Mouse (Mus musculus) thymus, adult 2 months (tissue): ENCODE measurements around the gene B4galt2. TPM values are rescaled to one million over a fixed set of nuclear protein-coding genes. Genes with fewer than 3 reads are reported as not detected.

Experiments used
- DNase-seq: peaks from one replicate; pipeline ENCODE4 v3.0.0; 2021
- H3K27ac ChIP-seq: fragments of 200-500 bp; 2 replicates; pipeline ENCODE4 v1.5.1; 2012; ENCODE audit warnings: low read length, control low read depth; ENCODE audit not compliant: control insufficient read depth, insufficient read depth
- H3K27me3 ChIP-seq: fragments of 200-500 bp; 2 replicates; pipeline ENCODE4 v1.6.1; 2012; ENCODE audit warnings: mild to moderate bottlenecking, low read length, moderate library complexity, mixed read lengths; ENCODE audit not compliant: control insufficient read depth, insufficient read depth
- H3K36me3 ChIP-seq: fragments of 200-500 bp; 2 replicates; pipeline ENCODE4 v1.6.1; 2012; ENCODE audit warnings: mild to moderate bottlenecking, low read length, moderate library complexity; ENCODE audit not compliant: control insufficient read depth, insufficient read depth
- H3K4me1 ChIP-seq: fragments of 200-500 bp; replicated peaks from 2 replicates; pipeline ENCODE4 v1.6.1; 2012; ENCODE audit warnings: low read length; ENCODE audit not compliant: control insufficient read depth, insufficient read depth
- H3K4me3 ChIP-seq: fragments of 200-500 bp; 2 replicates; pipeline ENCODE4 v1.5.1; 2012; ENCODE audit warnings: mild to moderate bottlenecking, low read length, control low read depth, moderate library complexity; ENCODE audit not compliant: control insufficient read depth, insufficient read depth
- CTCF ChIP-seq: fragments of 200-500 bp; IDR thresholded peaks from 2 replicates; pipeline ENCODE4 v1.5.1; 2012; ENCODE audit warnings: mild to moderate bottlenecking, control low read depth, low read length, moderate library complexity, borderline replicate concordance; ENCODE audit not compliant: control insufficient read depth, poor library complexity, insufficient read depth; ENCODE audit errors: extremely low read depth
- POLR2A ChIP-seq: fragments of 200-500 bp; IDR thresholded peaks from 2 replicates; pipeline ENCODE4 v1.6.1; 2012; ENCODE audit warnings: mild to moderate bottlenecking, low read length, control low read depth, moderate library complexity; ENCODE audit not compliant: control insufficient read depth, poor library complexity, insufficient read depth; ENCODE audit errors: extremely low read depth
- WGBS: fragments of 180-500 bp; shearing (Covaris S2); methylation state at CpG from one replicate; pipeline ENCODE4 v1.1.7; 2018; 5-methylcytosine and 5-hydroxymethylcytosine counted together
- polyA plus RNA-seq: library from polyadenylated mRNA; depleted of rRNA; stranded (reverse); fragments of >200 nt; gene quantifications from 2 replicates; pipeline ENCODE4 v1.2.3, GENCODE M21; 2012

The B4galt2 gene
- polyA plus RNA-seq, 1 experiment = 3.7 TPM

- Histone ChIP-seq H3K27me3 (peaks cover 11% of the 10 kb centered on the region; the same call in 1 of the 2 replicates), H3K36me3 (no peaks in the 10 kb centered on the region), H3K27ac (no peak overlapping the region), H3K4me3 (no peak overlapping the region), H3K4me1 (peaks cover 3% of the 10 kb centered on the region; the same call in 1 of the 2 replicates)
- TF ChIP-seq CTCF (no peak), POLR2A (no peak)
- DNase-seq = no peak
- 61% methylated on average over 5 of the region's 6 CpGs for WGBS
Measured at GRCm38 (mm10) chr4:117924916-117925315, 41.6 kb upstream of the B4galt2 start.

DNA sequence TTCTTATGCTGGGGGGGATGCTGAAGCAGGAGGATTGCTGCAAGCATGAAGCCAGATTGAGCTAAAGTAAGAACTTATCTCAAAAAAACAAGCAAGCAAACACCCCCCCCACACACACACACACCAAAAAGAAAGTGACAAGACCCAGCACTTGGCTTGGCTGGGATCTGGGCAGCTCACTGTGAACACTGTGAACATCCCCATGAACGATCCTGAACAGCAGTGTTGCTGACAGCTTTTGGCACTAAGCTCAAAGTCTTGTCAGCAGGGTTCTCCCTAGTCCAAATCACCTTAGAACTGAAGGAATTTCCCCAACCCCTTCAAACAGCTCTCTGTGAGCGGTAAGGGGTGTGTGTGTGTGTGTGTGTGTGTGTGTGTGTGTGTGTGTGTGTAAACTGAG is 40.2 kb upstream of the B4galt2 start:
- Histone ChIP-seq H3K27me3 (no peaks in the 10 kb centered on the region; the same call in 1 of the 2 replicates), H3K36me3 (no peaks in the 10 kb centered on the region), H3K27ac (no peak overlapping the region), H3K4me1 (peaks cover 3% of the 10 kb centered on the region; the same call in 1 of the 2 replicates), H3K4me3 (no peak overlapping the region)
- DNase-seq = no peak
- TF ChIP-seq POLR2A (no peak), CTCF (no peak)
- WGBS = 88% methylated on average over 2 of the region's 2 CpGs

DNA sequence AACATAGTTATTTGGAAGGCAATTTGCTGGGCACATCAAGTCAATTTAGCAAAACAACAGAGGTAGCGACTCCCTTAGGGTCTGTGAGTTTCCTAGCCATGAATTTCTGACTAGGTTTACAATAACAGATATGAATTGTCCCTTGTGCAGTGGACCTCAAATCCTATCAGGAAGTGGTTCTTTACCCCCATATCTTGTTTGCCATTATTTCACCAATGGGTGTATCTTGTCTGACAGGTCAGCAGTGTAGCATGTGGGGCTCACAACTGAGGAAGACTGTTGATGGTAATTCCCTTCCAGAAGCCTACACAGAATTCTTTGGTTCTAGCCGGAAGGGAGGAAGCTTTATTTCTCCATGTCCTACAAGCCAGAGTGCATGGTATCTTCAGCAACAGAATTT is 38.1 kb upstream of the B4galt2 start:
- Histone ChIP-seq H3K4me1 (no peaks in the 10 kb centered on the region; the same call in 1 of the 2 replicates), H3K36me3 (no peaks in the 10 kb centered on the region), H3K27me3 (no peaks in the 10 kb centered on the region; the same call in 1 of the 2 replicates), H3K27ac (no peak overlapping the region), H3K4me3 (no peak overlapping the region)
- TF ChIP-seq CTCF (no peak), POLR2A (no peak)
- 94% methylated on average over 2 of the region's 2 CpGs for WGBS
- no peak for DNase-seq

GRCm38 (mm10) chr4:117918762-117919161 is 35.5 kb upstream of the B4galt2 start:
- TF ChIP-seq POLR2A (no peak), CTCF (no peak)
- Histone ChIP-seq H3K4me3 (no peak overlapping the region), H3K36me3 (no peaks in the 10 kb centered on the region)

DNA sequence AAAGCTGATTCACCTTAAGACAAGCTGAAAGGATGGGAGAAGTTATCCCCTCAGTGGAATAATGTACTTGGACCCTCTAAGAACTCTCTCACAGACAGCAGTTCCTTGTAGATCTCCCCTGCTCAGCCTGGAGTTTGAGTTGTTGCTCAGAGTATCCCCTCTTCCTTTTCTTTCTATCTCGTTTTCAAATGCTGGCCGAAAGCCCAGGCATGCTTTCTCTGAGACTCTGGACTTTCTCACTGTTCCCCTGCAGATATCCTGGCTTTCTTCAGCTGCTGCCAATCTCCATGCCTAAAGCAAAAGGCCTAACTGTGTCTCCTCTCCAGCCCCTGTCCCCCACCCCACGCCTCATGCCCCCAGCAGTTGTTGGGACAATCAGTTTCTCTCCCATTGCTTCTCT is 35.0 kb upstream of the B4galt2 start:
- WGBS = 77% methylated on average over 3 of the region's 3 CpGs
- Histone ChIP-seq H3K4me3 (no peak overlapping the region), H3K36me3 (no peaks in the 10 kb centered on the region), H3K27ac (no peak overlapping the region), H3K4me1 (peaks cover 15% of the 10 kb centered on the region), H3K27me3 (no peaks in the 10 kb centered on the region)
- no peak for DNase-seq
- TF ChIP-seq POLR2A (no peak), CTCF (no peak)

More at GRCm38 (mm10) chr4:117918762-117919161, 35.5 kb upstream of the B4galt2 start:
- WGBS = 35% methylated on average over 5 of the region's 5 CpGs
- Histone ChIP-seq H3K27me3 (no peaks in the 10 kb centered on the region), H3K27ac (no peak overlapping the region), H3K4me1 (peaks cover 11% of the 10 kb centered on the region)
- DNase-seq = no peak

GRCm38 (mm10) chr4:117917847-117918246 is 34.6 kb upstream of the B4galt2 start:
- no peak for TF ChIP-seq POLR2A
- TF ChIP-seq CTCF = no peak
- no peaks in the 10 kb centered on the region for H3K27me3 ChIP-seq
- no peak overlapping the region for H3K4me3 ChIP-seq
- no peak overlapping the region for H3K27ac ChIP-seq
- WGBS = 95% methylated on average over 4 of the region's 4 CpGs
- H3K4me1 ChIP-seq = peaks cover 15% of the 10 kb centered on the region
- no peaks in the 10 kb centered on the region for H3K36me3 ChIP-seq
- DNase-seq = no peak

- no peak for DNase-seq
- no peaks in the 10 kb centered on the region for H3K36me3 ChIP-seq
- no peaks in the 10 kb centered on the region for H3K27me3 ChIP-seq
- H3K4me3 ChIP-seq = no peak overlapping the region
- TF ChIP-seq CTCF = no peak
- TF ChIP-seq POLR2A = no peak
- H3K4me1 ChIP-seq = peaks cover 15% of the 10 kb centered on the region
- 98% methylated on average over 4 of the region's 4 CpGs for WGBS
- H3K27ac ChIP-seq = no peak overlapping the region
Measured at GRCm38 (mm10) chr4:117917402-117917801, 34.1 kb upstream of the B4galt2 start.
